Mouse (Mus musculus) stomach, postnatal 0 days (tissue): ENCODE data around the gene Ganab. TPM values are rescaled to one million over a fixed set of nuclear protein-coding genes. Genes with fewer than 3 reads are reported as not detected.

ENCODE experiments used
- ATAC-seq: fragments of 200-750 bp; cut with Nextera tagmentation; 2 replicates; pipeline ENCODE4 v1.8.0; 2017; ENCODE audit not compliant: low FRiP score, low TSS enrichment
- DNase-seq: peaks from one replicate; pipeline ENCODE4 v3.0.0-alpha.2; 2016; ENCODE audit warnings: low spot score
- H3K27ac ChIP-seq: fragments of 300-500 bp; sonication (generic); replicated peaks from 2 replicates; pipeline ENCODE4 v1.5.1; 2014; ENCODE audit warnings: mild to moderate bottlenecking, control low read depth
- H3K27me3 ChIP-seq: fragments of 300-500 bp; sonication (generic); 2 replicates; pipeline ENCODE4 v1.6.1; 2014; ENCODE audit warnings: low read length; ENCODE audit not compliant: control insufficient read depth, insufficient read depth
- H3K36me3 ChIP-seq: fragments of 300-500 bp; sonication (generic); 2 replicates; pipeline ENCODE4 v1.6.1; 2014; ENCODE audit warnings: low read length, mixed read lengths; ENCODE audit not compliant: control insufficient read depth, insufficient read depth
- H3K4me1 ChIP-seq: fragments of 300-500 bp; sonication (generic); replicated peaks from 2 replicates; pipeline ENCODE4 v1.6.1; 2014; ENCODE audit warnings: antibody characterized with exemption; ENCODE audit not compliant: control insufficient read depth, insufficient read depth
- H3K4me2 ChIP-seq: fragments of 300-500 bp; sonication (generic); replicated peaks from 2 replicates; pipeline ENCODE4 v1.6.1; 2014; ENCODE audit warnings: low read depth, mild to moderate bottlenecking, control low read depth, moderate library complexity
- H3K4me3 ChIP-seq: fragments of 300-500 bp; sonication (generic); 2 replicates; pipeline ENCODE4 v1.5.1; 2014; ENCODE audit warnings: low read depth, low read length, control low read depth
- H3K9ac ChIP-seq: fragments of 300-500 bp; sonication (generic); 2 replicates; pipeline ENCODE4 v1.6.1; 2014; ENCODE audit warnings: mild to moderate bottlenecking, low read length, control low read depth, mixed read lengths
- H3K9me3 ChIP-seq: fragments of 300-500 bp; sonication (generic); 2 replicates; pipeline ENCODE4 v1.6.1; 2016; ENCODE audit warnings: low read length; ENCODE audit not compliant: control insufficient read depth
- CTCF ChIP-seq: IDR thresholded peaks from 2 replicates; pipeline ENCODE4 v1.5.1; 2016; ENCODE audit warnings: antibody characterized with exemption, low read depth, mild to moderate bottlenecking, moderate library complexity
- EP300 ChIP-seq: optimal IDR thresholded peaks from 2 replicates; pipeline ENCODE3; 2016; ENCODE audit warnings: antibody characterized with exemption
- WGBS: fragments of 180-500 bp; shearing (Covaris S2); extraction: QIAGEN DNeasy Blood & Tissue Kit; methylation state at CpG from one replicate; pipeline ENCODE4 v1.1.7; 2014; 5-methylcytosine and 5-hydroxymethylcytosine counted together
- polyA plus RNA-seq: library from polyadenylated mRNA; unstranded; fragments of >200 nt; fragmentation: Nextera tagmentation; extraction: Ambion mirVana; gene quantifications from 2 replicates; pipeline ENCODE4 v1.2.1, GENCODE M21; 2015

Gene Ganab
- polyA plus RNA-seq, 1 experiment from 2014 or later = 32.3 TPM

- Histone ChIP-seq H3K4me3 (peak overlapping the region; percentile 91), H3K36me3 (peaks cover 15% of the 10 kb centered on the region), H3K4me2 (peak overlapping the region; percentile 71), H3K9me3 (no peaks in the 10 kb centered on the region), H3K4me1 (0 out of 2 replicates have a peak, but pooled peaks cover 2% of the 10 kb centered on the region), H3K9ac (peak overlapping the region; percentile 65), H3K27me3 (no peaks in the 10 kb centered on the region), H3K27ac (peak overlapping the region; percentile 58)
- ATAC-seq (no peak), DNase-seq (no peak)
- TF ChIP-seq EP300 (no peak), CTCF (no peak)
- WGBS = 43% methylated on average over 10 of the region's 10 CpGs
Observed at GRCm38 (mm10) chr19:8941136-8941514, 43.3 kb downstream of the Ganab start.

GRCm38 (mm10) chr19:8941515-8942217 is 43.8 kb downstream of the Ganab start, which contains the start of gene Mta2:
Gene Mta2 (plus strand): TSS chr19:8941875.
- Histone ChIP-seq H3K36me3 (peaks cover 18% of the 10 kb centered on the region), H3K4me1 (0 out of 2 replicates have a peak, but pooled peaks cover 2% of the 10 kb centered on the region), H3K27me3 (no peaks in the 10 kb centered on the region), H3K9ac (peak within 1 kb of the TSS; percentile 98), H3K27ac (peak within 1 kb of the TSS; percentile 99), H3K9me3 (no peaks in the 10 kb centered on the region), H3K4me2 (peak within 1 kb of the TSS; percentile 71), H3K4me3 (peak within 1 kb of the TSS; percentile 91)
- peak; percentile 95 for ATAC-seq
- under 1% methylated on average over 64 of the region's 64 CpGs for WGBS
- DNase-seq = peak; percentile 99
- TF ChIP-seq EP300 = no peak
- TF ChIP-seq CTCF = peak; percentile 53

DNA sequence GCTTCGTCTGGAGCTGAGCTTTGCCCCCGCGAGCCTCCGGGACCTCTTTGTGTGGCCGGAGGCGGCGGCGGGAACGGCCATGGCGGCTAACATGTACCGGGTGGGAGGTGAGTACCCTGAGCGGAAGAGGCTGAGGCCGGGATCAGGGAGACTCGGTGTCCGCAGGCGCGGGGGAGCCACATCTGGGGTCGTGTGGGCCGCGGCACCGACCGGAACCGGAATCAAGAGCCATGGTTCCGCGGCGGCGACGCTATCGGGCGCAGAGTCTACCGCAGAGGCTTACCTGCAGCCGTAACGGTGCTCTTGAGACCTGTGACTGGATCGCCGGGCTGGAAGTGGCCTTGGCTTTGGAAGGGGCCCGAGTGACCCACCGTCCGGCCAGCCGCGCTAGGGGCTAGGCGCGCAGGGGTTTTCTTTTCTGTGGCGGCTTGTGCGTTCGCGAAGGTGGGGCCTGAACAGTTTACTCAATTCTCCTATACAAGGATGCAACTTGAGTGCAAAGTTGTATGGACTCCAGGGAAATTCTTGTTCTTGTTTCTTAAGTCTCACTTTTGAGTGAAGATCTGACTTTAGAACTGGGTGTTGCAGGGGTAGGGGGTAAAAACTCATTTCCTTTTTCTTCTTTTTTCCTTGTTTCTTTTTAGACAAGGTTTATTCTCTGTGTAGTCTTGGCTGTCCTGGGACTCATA is 44.5 kb downstream of the Ganab start:
- H3K4me1 ChIP-seq = 0 out of 2 replicates have a peak, but pooled peaks cover 2% of the 10 kb centered on the region
- no peaks in the 10 kb centered on the region for H3K27me3 ChIP-seq
- peak overlapping the region; percentile 71 for H3K4me2 ChIP-seq
- no peak for TF ChIP-seq EP300
- TF ChIP-seq CTCF = no peak
- peak; percentile 71 for DNase-seq
- H3K36me3 ChIP-seq = peaks cover 24% of the 10 kb centered on the region
- peak; percentile 61 for ATAC-seq
- peak overlapping the region; percentile 99 for H3K27ac ChIP-seq
- peak overlapping the region; percentile 98 for H3K9ac ChIP-seq
- H3K9me3 ChIP-seq = no peaks in the 10 kb centered on the region
- under 1% methylated on average over 41 of the region's 46 CpGs for WGBS
- peak overlapping the region; percentile 91 for H3K4me3 ChIP-seq

- Histone ChIP-seq H3K4me1 (0 out of 2 replicates have a peak, but pooled peaks cover 2% of the 10 kb centered on the region), H3K4me3 (peak overlapping the region; percentile 91), H3K4me2 (peak overlapping the region; percentile 71), H3K27me3 (no peaks in the 10 kb centered on the region), H3K36me3 (peaks cover 26% of the 10 kb centered on the region), H3K9me3 (no peaks in the 10 kb centered on the region), H3K9ac (peak overlapping the region; percentile 98), H3K27ac (peak overlapping the region; percentile 99; the same call in 1 of the 2 replicates)
- WGBS = 39% methylated on average over 2 of the region's 2 CpGs
- no peak for ATAC-seq
- no peak for TF ChIP-seq EP300
- TF ChIP-seq CTCF = no peak
- no peak for DNase-seq
Observed at GRCm38 (mm10) chr19:8943047-8943446, 45.2 kb downstream of the Ganab start.

- no peaks in the 10 kb centered on the region for H3K27me3 ChIP-seq
- TF ChIP-seq CTCF (no peak), EP300 (no peak)
- 28% methylated on average over 5 of the region's 5 CpGs for WGBS
- H3K36me3 ChIP-seq = peaks cover 28% of the 10 kb centered on the region
- 0 out of 2 replicates have a peak, but pooled peaks cover 2% of the 10 kb centered on the region for H3K4me1 ChIP-seq
- H3K4me3 ChIP-seq = no peak overlapping the region
- peak; percentile 54 for DNase-seq
- peak overlapping the region; percentile 66; the same call in 1 of the 2 replicates for H3K27ac ChIP-seq
- H3K9me3 ChIP-seq = no peaks in the 10 kb centered on the region
- no peak for ATAC-seq
- H3K4me2 ChIP-seq = peak overlapping the region; percentile 48
- no peak overlapping the region for H3K9ac ChIP-seq
Observed at GRCm38 (mm10) chr19:8944062-8944461, 46.2 kb downstream of the Ganab start.
